Mouse (Mus musculus) liver, adult 2 months (tissue): ENCODE results near the gene Lst1.

Source experiments
- CTCF ChIP-seq: fragments of 200-500 bp; IDR thresholded peaks from 2 replicates; pipeline ENCODE4 v1.5.1; 2011; ENCODE audit warnings: low read depth, low read length, control low read depth
- POLR2A ChIP-seq: fragments of 200-500 bp; IDR thresholded peaks from 2 replicates; pipeline ENCODE4 v1.6.1; 2011; ENCODE audit warnings: low read length, control low read depth; ENCODE audit not compliant: insufficient read depth; ENCODE audit errors: extremely low read depth

GRCm38 (mm10) chr17:35204494-35205379 is 16.5 kb upstream of the Lst1 start, which contains the start of gene Lta:
- TF ChIP-seq CTCF (no peak), POLR2A (no peak)
